Mouse (Mus musculus): ENCODE results near the gene Mcoln2. TPM values are rescaled to one million over a fixed set of nuclear protein-coding genes. Genes with fewer than 3 reads are reported as not detected.
A peak's percentile ranks its signal among the peaks of the same experiment; 100 is the strongest.

The Mcoln2 gene
- total and polyA plus RNA-seq, 3 experiments: 31.0 to 34.9 (median 32.0) TPM

DNA sequence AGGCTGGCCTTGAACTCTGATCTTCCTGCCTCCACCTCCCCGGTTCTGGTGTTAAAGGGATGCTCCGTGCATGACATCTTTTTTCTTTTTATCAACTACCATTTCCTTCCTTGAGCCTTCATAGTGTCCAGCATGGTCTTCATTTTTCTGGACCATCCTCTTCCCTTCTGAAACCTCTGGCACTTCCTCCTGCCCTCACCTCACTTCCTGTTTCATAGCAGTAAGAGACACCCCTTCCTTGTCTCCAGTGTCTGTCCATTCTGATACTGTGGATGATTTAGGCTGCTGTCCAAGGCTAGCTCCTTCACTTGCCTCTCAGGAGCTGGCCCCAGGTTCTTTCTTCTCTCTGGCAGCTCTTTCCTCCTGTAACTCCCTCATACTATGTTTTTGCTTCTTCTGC lies 14.2 kb upstream of the Mcoln2 start:
- H3K79me2 ChIP-seq (replicated peaks; ENCODE audit: control insufficient read depth, extremely low read depth, insufficient read depth, poor library complexity, severe bottlenecking): no peaks in the 10 kb centered on the region
- H3K36me3 ChIP-seq (replicated peaks in 1 of 2; ENCODE audit: control insufficient read depth in 1 of 2, insufficient read depth in 1 of 2, low read length in 1 of 2): peaks cover 4 to 19% of the 10 kb centered on the region in 2 experiments
- no peaks in the 10 kb centered on the region for H3K27me3 ChIP-seq (replicated peaks)
- in situ Hi-C loops (cut with MboI; ENCODE audit: low pct_ligation_motif_present, low pct_unique_long_range_greater_than_20kb, low sequenced_read_pairs): loop anchor here (5.0 kb wide), 1 partner anchor 42 kb away; no protein-coding TSS in a partner anchor
- peak; percentile 22 for DNase-seq (ENCODE audit: extremely low read depth)
- H3K4me2 ChIP-seq (ENCODE audit: insufficient read depth, low read depth, poor library complexity, severe bottlenecking): peak overlapping the region; percentile 33; the same call in 1 of the 2 replicates
- peaks cover 12% of the 10 kb centered on the region for H3K9me3 ChIP-seq (replicated peaks; ENCODE audit: low read length)
- TF ChIP-seq IRF4 (IDR thresholded peaks at IDR 0.05; ENCODE audit: low read depth, low read length) (peak; percentile 39; the same call in 1 of the 2 replicates), ELF1 (IDR thresholded peaks at IDR 0.05; ENCODE audit: low read depth, low read length) (peak; percentile 71), BHLHE40 (IDR thresholded peaks at IDR 0.05; ENCODE audit: low read depth, low read length) (no peak), USF1 (IDR thresholded peaks at IDR 0.05; ENCODE audit: low read depth, low read length) (no peak), HCFC1 (IDR thresholded peaks at IDR 0.05; ENCODE audit: low read depth, low read length) (peak; percentile 9; the same call in 1 of the 2 replicates)
- H3K4me3 ChIP-seq (replicated peaks in 1 of 3; ENCODE audit: low read depth in 2 of 3, low read length in 2 of 3, poor library complexity in 1 of 3): no peak overlapping the region
- peaks cover 17 to 38% of the 10 kb centered on the region in 2 experiments for H3K4me1 ChIP-seq (ENCODE audit: control insufficient read depth in 1 of 2, insufficient read depth in 2 of 2)
- H3K9ac ChIP-seq (ENCODE audit: insufficient read depth, low read depth): no peak overlapping the region
- dilution Hi-C loops (cut with MboI; ENCODE audit: extremely low pct_ligation_motif_present, extremely low pct_unique_long_range_greater_than_20kb, low sequenced_read_pairs): no loop called here
- peak overlapping the region; percentile 27; the same call in 1 of the 2 replicates for H3K27ac ChIP-seq (ENCODE audit: insufficient read depth, low read depth)

DNA sequence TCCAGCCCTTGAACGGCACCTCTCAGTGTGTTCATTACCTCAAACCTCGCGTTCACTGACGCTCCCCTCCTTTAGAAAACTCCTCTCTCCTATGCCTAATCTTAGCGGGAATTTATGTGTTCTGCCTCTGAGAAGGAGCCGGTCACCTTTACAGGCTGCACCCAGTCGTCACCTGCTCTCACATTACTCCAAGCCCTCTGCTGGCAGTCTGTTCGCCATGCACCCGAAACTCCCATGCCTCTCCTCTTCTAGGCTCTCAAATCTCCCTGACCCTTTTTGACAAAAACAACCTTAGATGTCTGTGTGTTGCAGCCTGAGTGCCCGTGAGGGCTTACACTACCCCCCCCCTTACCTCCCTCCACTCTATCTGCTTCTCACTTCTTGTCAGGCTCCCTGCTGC lies 13.2 kb upstream of the Mcoln2 start:
- peak; percentile 60 for DNase-seq (ENCODE audit: extremely low read depth)
- Histone ChIP-seq H3K4me3 (replicated peaks in 1 of 3; ENCODE audit: low read depth in 2 of 3, low read length in 2 of 3, poor library complexity in 1 of 3) (no peak overlapping the region), H3K79me2 (replicated peaks; ENCODE audit: control insufficient read depth, extremely low read depth, insufficient read depth, poor library complexity, severe bottlenecking) (no peaks in the 10 kb centered on the region), H3K36me3 (replicated peaks in 1 of 2; ENCODE audit: control insufficient read depth in 1 of 2, insufficient read depth in 1 of 2, low read length in 1 of 2) (peaks cover 2 to 19% of the 10 kb centered on the region in 2 experiments), H3K9ac (ENCODE audit: insufficient read depth, low read depth) (no peak overlapping the region), H3K27me3 (replicated peaks) (no peaks in the 10 kb centered on the region), H3K9me3 (replicated peaks; ENCODE audit: low read length) (peaks cover 12% of the 10 kb centered on the region), H3K27ac (ENCODE audit: insufficient read depth, low read depth) (no peak overlapping the region), H3K4me1 (ENCODE audit: control insufficient read depth in 1 of 2, insufficient read depth in 2 of 2) (peaks cover 15 to 28% of the 10 kb centered on the region in 2 experiments), H3K4me2 (ENCODE audit: insufficient read depth, low read depth, poor library complexity, severe bottlenecking) (no peak overlapping the region)
- dilution Hi-C loops (cut with MboI; ENCODE audit: extremely low pct_ligation_motif_present, extremely low pct_unique_long_range_greater_than_20kb, low sequenced_read_pairs): no loop called here
- in situ Hi-C loops (cut with MboI; ENCODE audit: low pct_ligation_motif_present, low pct_unique_long_range_greater_than_20kb, low sequenced_read_pairs): loop anchor here (5.0 kb wide), 1 partner anchor 41 kb away; no protein-coding TSS in a partner anchor
- TF ChIP-seq MAZ (IDR thresholded peaks at IDR 0.05; ENCODE audit: low read depth, low read length): no peak
- peak; percentile 53 to 86; a peak in 3 of 4 replicates for TF ChIP-seq CTCF (conservative IDR thresholded peaks at IDR 0.05 in 1 of 2, IDR thresholded peaks at IDR 0.05 in 1 of 2; ENCODE audit: low read depth in 2 of 2, low read length in 2 of 2)
- no peak for TF ChIP-seq CHD1 (IDR thresholded peaks at IDR 0.05; ENCODE audit: low read depth, low read length)
- no peak for TF ChIP-seq JUN (IDR thresholded peaks at IDR 0.05; ENCODE audit: insufficient read depth, low read depth, low read length)
- TF ChIP-seq CHD2 (IDR thresholded peaks at IDR 0.05; ENCODE audit: low read length): no peak
- TF ChIP-seq ZC3H11A (IDR thresholded peaks at IDR 0.05; ENCODE audit: low read depth, low read length): peak; percentile 35; the same call in 1 of the 2 replicates
- TF ChIP-seq EP300 (IDR thresholded peaks at IDR 0.05; ENCODE audit: low read length): no peak
- TF ChIP-seq USF2 (conservative IDR thresholded peaks at IDR 0.05; ENCODE audit: low read depth, low read length): no peak
- no peak for TF ChIP-seq ELF1 (IDR thresholded peaks at IDR 0.05; ENCODE audit: low read depth, low read length)
- TF ChIP-seq HCFC1 (IDR thresholded peaks at IDR 0.05; ENCODE audit: low read depth, low read length): peak; percentile 41; the same call in 1 of the 2 replicates
- TF ChIP-seq SIN3A (IDR thresholded peaks at IDR 0.05; ENCODE audit: low read length): peak; percentile 55; the same call in 1 of the 2 replicates
- no peak for TF ChIP-seq JUND (conservative IDR thresholded peaks at IDR 0.05; ENCODE audit: low read depth, low read length)
- TF ChIP-seq POLR2AphosphoS2 (IDR thresholded peaks at IDR 0.05; ENCODE audit: low read depth, low read length): no peak
- no peak for TF ChIP-seq TBP (conservative IDR thresholded peaks at IDR 0.05; ENCODE audit: low read depth, low read length)
- peak; percentile 70 for TF ChIP-seq IRF4 (IDR thresholded peaks at IDR 0.05; ENCODE audit: low read depth, low read length)
- no peak; the same call in 1 of the 2 replicates for TF ChIP-seq ZNF384 (IDR thresholded peaks at IDR 0.05; ENCODE audit: low read depth, low read length)
- peak; percentile 76 for TF ChIP-seq MYC (IDR thresholded peaks at IDR 0.05; ENCODE audit: low read depth, low read length)
- no peak for TF ChIP-seq RCOR1 (conservative IDR thresholded peaks at IDR 0.05; ENCODE audit: low read depth, low read length)
- no peak for TF ChIP-seq ETS1 (conservative IDR thresholded peaks at IDR 0.05; ENCODE audit: low read depth, low read length)
- TF ChIP-seq USF1 (IDR thresholded peaks at IDR 0.05; ENCODE audit: low read depth, low read length): no peak
- TF ChIP-seq RAD21 (IDR thresholded peaks at IDR 0.05; ENCODE audit: low read depth, low read length): peak; percentile 71
- TF ChIP-seq KAT2A (IDR thresholded peaks at IDR 0.05; ENCODE audit: insufficient replicate concordance, low read length): 0 out of 2 replicates have a peak, but pooled peaks have one; percentile 35
- no peak for TF ChIP-seq MAFK (IDR thresholded peaks at IDR 0.05; ENCODE audit: insufficient replicate concordance, low read length)
- no peak for TF ChIP-seq ZKSCAN1 (IDR thresholded peaks at IDR 0.05; ENCODE audit: borderline replicate concordance, low read depth, low read length)
- 0 out of 2 replicates have a peak, but pooled peaks have one; percentile 29 for TF ChIP-seq MEF2A (IDR thresholded peaks at IDR 0.05; ENCODE audit: borderline replicate concordance, low read depth, low read length)
- TF ChIP-seq BHLHE40 (IDR thresholded peaks at IDR 0.05; ENCODE audit: low read depth, low read length): peak; percentile 44; the same call in 1 of the 2 replicates
- TF ChIP-seq ZMIZ1 (IDR thresholded peaks at IDR 0.05; ENCODE audit: low read depth, low read length): no peak
- TF ChIP-seq MAX (IDR thresholded peaks at IDR 0.05; ENCODE audit: low read length): peak; percentile 52; the same call in 1 of the 2 replicates
- peak; percentile 94 for TF ChIP-seq SMC3 (IDR thresholded peaks at IDR 0.05; ENCODE audit: low read depth, low read length)
- no peak for TF ChIP-seq POLR2A (IDR thresholded peaks at IDR 0.05; ENCODE audit: low read depth, low read length)
- TF ChIP-seq NELFE (IDR thresholded peaks at IDR 0.05; ENCODE audit: low read depth, low read length): peak; percentile 68; the same call in 1 of the 2 replicates
